Mouse (Mus musculus) E14TG2a.4 (cell line): Measurements from ENCODE around the gene Ecd.

Experiments used
- CTCF ChIP-seq: conservative IDR thresholded peaks from 2 replicates; pipeline ENCODE4 v1.5.1; 2014; ENCODE audit warnings: low read length
- NANOG ChIP-seq: IDR thresholded peaks from 2 replicates; pipeline ENCODE4 v1.6.1; 2014; ENCODE audit warnings: borderline replicate concordance, low read length, mixed read lengths
- POU5F1 ChIP-seq: IDR thresholded peaks from 2 replicates; pipeline ENCODE4 v1.6.1; 2014; ENCODE audit warnings: low read length, borderline replicate concordance

DNA sequence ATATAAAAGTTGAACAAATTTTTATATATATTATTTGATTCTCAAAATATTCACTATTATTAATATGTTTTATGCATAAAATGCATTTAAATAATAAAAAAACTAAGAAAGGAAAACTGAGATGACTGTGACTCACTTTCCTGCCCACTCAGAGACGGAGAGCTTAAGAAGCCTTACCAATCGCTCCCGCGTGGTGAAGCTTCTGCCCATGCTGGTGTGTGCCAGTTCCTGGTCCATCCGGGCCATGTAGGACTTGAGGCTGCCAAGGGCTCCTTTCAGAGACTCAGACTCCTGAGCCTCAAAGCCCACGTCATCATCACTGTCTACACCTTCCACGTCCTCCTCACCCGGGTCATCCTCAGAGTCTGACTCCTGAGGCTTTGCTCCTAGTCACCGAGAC, 23.7 kb downstream of the Ecd start:
- TF ChIP-seq CTCF (no peak), NANOG (no peak), POU5F1 (no peak)
